Mouse (Mus musculus): Measurements from ENCODE around the gene Kdm5a. TPM values are rescaled to one million over a fixed set of nuclear protein-coding genes. Genes with fewer than 3 reads are reported as not detected.

The Kdm5a gene
- polyA plus RNA-seq (2012; rRNA removed; ENCODE audit: low replicate concordance), result 4.6 and 6.4 TPM in 2 replicates

GRCm38 (mm10) chr6:120363688-120364522 is at the start of gene Kdm5a, which contains the start of gene Ccdc77:
Kdm5a (plus strand) TSS chr6:120364124.
Ccdc77 (minus strand) TSS chr6:120364374.

GRCm38 (mm10) chr6:120463086-120463871 is 99.4 kb downstream of the Kdm5a start, which contains the start of gene Il17ra:
Il17ra (plus strand) TSS chr6:120463247.

GRCm38 (mm10) chr6:120493374-120494181 is 129.7 kb downstream of the Kdm5a start, which contains the start of gene Tmem121b:
Tmem121b (minus strand) TSS chr6:120493807.

Other genes with a start within 250 kb of the Kdm5a start
- gene D330020A13Rik, start 69.8 kb upstream of the Kdm5a start, polyA plus RNA-seq (2012; rRNA removed; ENCODE audit: low replicate concordance), result not detected in 2 replicates
- 0.13 TPM in 1 of 2 replicates, not detected in the other for gene B4galnt3, start 69.6 kb upstream of the Kdm5a start, polyA plus RNA-seq (2012; rRNA removed; ENCODE audit: low replicate concordance)
- gene Ccdc77, start 250 bp downstream of the Kdm5a start, polyA plus RNA-seq (2012; rRNA removed; ENCODE audit: low replicate concordance), result 3.1 and 4.7 TPM in 2 replicates
- 14.3 and 43.2 TPM in 2 replicates for gene Il17ra, start 99.1 kb downstream of the Kdm5a start, polyA plus RNA-seq (2012; rRNA removed; ENCODE audit: low replicate concordance)
- 0.06 and 0.33 TPM in 2 replicates for gene Tmem121b, start 129.7 kb downstream of the Kdm5a start, polyA plus RNA-seq (2012; rRNA removed; ENCODE audit: low replicate concordance)
- gene Hdhd5, start 167.2 kb downstream of the Kdm5a start, polyA plus RNA-seq (2012; rRNA removed; ENCODE audit: low replicate concordance), result 26.6 and 27.4 TPM in 2 replicates

Data from subcutaneous adipose tissue, adult 2 months (tissue).